Mouse (Mus musculus) cortical plate, adult 2 months (tissue): Measurements from ENCODE around the gene Cdipt.

Experiments
- CTCF ChIP-seq: fragments of 200-500 bp; IDR thresholded peaks from 2 replicates; pipeline ENCODE4 v1.5.1; 2011; ENCODE audit warnings: mild to moderate bottlenecking, control low read depth, low read length; ENCODE audit not compliant: insufficient read depth; ENCODE audit errors: extremely low read depth
- POLR2A ChIP-seq: fragments of 200-500 bp; IDR thresholded peaks from 2 replicates; pipeline ENCODE4 v1.6.1; 2011; ENCODE audit warnings: mild to moderate bottlenecking, low read length, control low read depth; ENCODE audit not compliant: insufficient read depth; ENCODE audit errors: extremely low read depth

DNA sequence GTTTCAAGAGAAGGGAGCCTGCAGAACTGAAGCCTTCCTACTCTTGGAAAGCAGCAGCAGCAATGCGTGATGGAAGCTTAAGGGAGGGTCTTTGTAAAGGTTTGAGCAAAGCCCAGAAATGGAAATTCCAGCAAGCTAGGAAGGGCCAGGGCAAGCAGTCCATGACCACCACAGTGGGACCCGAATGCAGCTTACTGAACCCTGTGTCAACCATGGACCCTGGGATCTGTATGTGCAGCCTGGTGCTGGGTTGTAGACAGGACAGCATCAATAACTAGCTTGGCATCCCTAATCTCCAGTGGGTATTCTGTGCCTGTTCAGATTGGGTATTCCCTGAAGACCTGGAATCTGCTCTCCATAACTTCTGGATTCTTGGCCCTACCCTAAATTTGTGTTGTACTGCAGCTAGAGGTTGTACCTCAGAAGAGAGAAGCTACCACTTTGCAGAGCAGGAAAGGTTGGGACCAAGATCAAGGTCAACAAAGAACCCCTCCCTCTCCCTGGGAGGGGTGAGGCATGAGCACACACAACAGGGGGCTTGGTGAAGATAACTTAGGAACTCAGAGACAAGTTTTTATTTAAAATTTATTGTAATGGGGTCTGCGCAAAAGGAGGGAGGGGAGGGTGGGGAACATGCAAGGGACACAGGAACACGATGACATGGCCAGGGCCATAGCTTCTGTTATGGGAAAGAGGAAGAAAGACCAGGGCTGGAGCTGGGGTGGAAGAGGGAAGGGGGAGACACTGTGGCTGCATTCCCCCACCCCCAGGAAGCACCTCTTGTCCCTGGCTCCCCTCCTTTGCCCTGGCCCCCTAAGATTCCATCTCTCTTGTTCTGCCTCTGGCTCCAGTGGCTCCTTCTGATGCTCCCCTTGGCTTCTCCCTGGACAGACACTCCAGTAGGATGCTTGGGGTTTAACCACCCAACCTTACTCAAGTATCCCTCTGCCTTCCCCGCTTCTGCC lies 46.1 kb downstream of the Cdipt start:
- TF ChIP-seq CTCF (no peak), POLR2A (peak; percentile 35; the same call in 1 of the 2 replicates)
